Mouse (Mus musculus) B cell, adult 2 months (primary cell): ENCODE data around the gene Mapre3.
"Not testable (repeated sequence)": the region's sequence is repeated elsewhere in the genome, so short reads cannot be mapped to it uniquely, and the experiment has no call there.

Experiments
- DNase-seq, 2 experiments: peaks; one replicate each; pipeline ENCODE4 v3.0.0; 2022

Gene Mapre3

DNA sequence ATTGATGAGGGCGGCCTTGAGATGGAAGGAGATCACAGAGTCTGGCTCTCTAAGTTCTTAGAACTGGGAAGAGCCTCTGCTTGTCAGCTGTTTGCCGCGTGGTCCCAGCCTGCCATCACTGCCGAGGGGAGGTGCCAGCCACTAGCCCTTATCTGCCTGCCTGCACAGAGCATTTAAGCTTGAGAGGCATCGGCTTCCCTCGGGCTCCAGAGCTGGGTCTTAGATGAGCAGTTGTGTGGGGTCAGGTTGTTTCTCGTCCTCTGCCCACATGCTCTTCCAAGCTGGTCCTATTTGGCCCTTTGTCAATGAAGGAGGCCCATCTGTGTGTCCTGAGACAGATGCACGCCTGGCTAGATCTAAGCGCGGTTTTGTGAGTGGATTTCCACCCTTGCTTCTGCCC lies 10.7 kb downstream of the Mapre3 start:
- DNase-seq: no peak

DNA sequence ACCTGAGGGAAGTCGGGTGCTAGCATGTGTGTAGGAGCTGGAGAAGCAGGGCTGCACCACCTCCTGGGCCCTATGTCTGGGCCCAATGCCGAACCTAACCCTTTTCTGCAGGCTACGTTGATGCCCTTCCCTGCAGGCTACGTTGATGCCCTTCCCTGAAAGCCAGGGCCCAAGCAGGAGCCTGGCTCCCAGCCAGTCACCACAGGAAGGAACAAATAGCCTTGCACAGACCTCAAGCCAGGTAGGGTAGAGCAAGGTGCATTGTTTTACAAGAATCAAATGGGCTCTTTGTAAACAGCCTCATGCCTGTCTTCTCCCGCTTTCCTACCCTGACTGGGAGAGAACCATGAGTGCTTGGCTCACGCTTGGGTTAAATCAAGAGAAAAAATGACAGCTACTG lies 11.4 kb downstream of the Mapre3 start:
- DNase-seq: no peak

DNA sequence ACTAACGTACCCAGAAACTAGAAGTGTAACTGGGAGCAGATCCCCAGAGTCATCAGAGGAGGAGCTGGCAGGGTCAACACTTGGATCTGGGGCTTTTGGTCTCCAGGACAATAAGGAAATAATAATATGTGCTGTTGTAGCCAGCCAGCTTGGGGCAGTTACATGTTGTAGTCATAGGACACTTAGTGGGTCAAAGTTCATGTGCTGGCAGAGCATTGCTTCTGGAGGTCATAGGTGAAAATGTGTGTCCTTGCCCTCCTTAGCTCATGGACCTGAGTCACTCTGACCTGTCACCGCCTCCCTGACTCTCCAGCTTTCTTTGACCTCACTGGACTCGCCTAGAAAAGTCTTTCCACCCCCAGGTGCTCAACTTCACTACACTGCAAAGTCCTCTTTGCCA lies 19.0 kb downstream of the Mapre3 start:
- DNase-seq: no peak

DNA sequence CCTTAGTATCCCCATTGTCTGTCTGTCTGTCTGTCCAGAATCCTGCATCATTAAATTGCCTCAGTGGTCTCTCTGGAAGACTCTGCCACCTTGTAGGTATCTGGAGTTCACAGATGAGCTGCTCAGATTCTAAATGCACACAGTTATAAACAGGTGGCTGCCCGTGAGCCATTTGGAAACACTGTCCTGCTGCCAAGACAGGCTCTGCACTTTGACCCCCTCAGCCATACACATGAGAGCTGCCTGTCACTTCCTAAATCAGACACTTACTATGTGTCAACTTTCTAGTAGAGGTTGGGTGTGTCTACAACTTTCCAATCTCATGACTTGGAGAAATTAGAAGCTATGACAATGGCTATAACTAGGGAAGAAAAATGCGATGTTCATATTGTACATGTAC lies 25.3 kb downstream of the Mapre3 start:
- DNase-seq: no peak

DNA sequence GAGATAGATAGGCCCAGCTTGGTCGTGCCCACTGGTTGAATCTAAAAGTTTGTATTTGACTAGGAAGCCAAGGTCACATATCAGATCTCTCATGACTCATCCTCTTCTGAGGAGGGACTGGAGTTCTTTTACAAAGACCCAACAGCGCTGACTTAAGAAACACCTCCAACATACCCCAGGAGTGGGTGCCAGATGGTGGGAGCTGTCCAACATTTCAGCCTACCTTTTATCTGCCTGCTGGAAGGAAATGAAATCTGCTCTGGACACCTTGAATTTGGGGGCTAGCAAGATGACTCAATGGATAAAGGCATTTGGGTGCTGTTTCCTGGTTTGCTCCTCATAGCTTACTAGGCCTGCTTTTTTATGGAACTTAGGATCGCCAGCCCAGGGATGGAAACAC lies 27.5 kb downstream of the Mapre3 start:
- DNase-seq: no peak

DNA sequence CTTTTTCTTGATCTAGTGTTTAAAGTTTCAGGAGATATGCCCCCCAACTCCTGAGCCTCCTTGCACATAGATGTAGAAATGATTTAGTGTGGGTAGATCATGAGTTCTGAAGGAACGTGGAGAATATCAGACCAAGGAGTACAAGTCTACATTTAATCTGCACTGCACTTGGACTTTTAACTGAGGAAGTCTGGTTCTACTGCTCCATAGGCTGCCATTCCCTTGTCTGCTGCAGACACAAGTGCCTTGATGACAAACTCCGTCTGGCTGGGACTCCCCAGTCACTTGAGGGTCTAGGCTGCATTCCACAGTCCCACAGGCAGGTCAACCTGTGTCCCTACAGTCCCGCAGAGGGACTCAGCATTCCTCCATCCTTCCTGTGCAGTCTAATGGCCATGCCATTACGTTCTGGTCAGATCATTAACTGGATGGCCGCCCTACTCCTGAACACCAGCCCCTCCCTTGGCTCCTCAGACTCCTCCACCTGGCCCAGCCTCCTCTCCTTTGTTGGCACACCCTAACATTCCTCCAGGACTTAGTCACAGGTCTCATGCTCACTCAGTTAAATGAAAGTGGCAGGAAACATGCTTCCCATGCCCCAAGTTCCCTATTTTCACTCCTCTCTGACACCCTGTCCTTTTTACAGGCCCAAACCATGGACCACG lies 35.6 kb downstream of the Mapre3 start:
- no peak for DNase-seq

DNA sequence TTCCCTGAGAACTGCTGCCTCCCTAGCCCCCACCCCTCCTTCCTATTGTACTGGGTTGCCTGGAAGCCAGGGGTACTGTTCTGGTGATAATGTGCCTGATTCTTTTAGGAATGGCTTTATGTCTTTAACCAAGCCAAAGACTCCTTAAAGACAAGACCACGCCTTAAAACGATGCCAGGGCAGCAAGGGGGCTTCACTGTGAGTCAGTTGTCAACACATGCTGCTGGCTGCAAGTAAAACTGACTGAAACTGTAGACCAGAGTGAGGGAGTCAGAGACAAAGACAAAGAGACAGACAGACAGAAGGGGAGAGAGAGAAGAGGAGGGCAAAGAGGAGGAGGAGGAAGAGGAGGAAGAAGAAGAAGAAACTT lies 36.1 kb downstream of the Mapre3 start:
- DNase-seq: no peak

DNA sequence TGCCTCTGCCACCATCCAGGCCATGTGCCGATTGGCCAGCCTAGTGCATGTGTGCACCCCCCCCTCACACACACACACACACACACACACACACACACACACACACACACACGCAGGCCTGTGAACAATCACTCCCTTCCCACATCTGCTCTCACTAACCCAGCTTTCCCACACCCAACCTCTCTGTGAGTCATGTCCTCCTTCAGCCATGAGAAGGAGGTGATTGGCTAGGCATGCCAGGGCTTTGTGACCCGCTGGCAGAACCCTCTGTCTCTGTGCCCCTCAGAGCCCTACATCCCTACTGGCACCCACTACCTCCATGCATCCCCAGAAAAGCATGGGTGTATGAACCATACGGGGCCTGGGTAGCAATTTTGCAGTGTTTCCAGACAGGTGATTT lies 39.1 kb downstream of the Mapre3 start:
- DNase-seq: no peak

DNA sequence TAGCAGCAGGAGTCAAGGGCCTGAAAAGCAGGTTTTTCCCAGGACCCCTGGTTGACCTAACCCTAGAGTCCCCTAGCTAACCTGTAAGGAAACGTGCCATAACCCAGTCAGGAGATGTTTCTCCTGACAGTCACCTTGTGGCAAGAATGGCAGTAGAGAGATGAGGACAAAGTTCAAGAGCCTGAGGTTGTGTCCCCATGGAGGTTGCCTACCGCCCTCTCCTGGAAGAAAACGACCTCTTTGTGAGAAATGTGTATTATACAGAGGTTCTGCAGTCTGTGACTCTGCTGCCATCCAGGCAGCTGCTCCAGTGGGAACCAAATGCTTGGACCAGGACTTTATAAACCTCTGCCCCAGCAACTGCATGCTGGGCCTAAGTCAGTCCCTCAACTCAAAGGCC lies 41.2 kb downstream of the Mapre3 start:
- DNase-seq: no peak

DNA sequence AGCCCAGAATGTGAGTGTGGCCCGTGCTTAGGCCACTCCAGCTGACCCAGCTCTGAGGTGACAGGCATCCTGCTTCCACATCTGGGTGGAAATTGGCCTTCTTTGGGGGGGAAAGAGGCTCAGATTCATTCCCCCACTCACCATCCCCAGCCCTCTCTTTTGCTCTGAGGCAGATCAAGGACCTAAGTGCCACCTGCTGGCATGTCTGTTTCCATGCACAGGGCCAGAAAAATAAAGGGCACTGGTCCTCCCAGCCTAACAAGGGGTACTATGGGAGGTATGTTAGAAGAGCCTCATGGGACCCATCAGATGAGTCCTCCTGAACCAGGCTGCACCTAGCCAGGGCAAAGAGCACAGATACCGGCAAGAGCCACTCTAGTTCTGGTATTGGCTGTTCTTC lies 41.7 kb downstream of the Mapre3 start:
- DNase-seq: no peak

DNA sequence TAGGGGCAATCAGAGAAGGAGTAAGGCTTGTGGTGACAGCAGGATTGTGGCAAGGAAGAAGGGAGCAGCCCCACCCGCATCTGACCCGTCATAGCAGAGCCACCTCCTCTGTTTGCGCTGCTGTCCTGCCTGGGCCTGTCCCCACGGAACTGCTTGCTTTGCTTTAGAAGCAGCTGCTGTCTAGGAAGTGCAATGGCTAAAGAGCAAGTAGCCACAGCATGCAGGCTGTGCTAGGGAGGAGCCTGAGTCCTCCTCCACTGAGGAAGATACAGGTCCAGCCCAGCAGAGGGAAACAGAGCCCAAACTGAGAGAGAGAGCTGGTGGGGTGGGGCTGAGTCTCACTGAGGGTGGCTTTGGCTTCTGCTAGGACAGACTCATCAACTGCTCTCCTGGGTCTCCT lies 49.4 kb downstream of the Mapre3 start:
- DNase-seq: peak; percentile 15 to 19

DNA sequence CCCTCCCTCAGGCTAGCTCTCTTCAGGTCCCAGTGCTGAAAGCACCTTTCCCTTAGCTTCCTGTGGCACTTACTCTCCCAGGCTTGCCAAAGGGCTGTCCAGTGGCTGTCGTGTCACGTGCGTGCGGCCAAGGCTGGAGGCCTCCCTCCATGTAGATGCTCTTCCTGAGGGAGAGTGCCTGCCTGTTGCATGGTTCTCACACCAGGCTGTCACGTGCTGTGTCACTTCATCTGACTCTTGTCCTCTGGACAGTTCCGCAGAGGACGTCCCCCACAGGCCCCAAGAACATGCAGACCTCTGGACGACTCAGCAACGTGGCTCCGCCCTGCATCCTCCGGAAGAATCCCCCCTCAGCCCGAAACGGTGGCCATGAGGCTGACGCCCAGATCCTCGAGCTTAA lies 49.9 kb downstream of the Mapre3 start:
- DNase-seq: no peak

DNA sequence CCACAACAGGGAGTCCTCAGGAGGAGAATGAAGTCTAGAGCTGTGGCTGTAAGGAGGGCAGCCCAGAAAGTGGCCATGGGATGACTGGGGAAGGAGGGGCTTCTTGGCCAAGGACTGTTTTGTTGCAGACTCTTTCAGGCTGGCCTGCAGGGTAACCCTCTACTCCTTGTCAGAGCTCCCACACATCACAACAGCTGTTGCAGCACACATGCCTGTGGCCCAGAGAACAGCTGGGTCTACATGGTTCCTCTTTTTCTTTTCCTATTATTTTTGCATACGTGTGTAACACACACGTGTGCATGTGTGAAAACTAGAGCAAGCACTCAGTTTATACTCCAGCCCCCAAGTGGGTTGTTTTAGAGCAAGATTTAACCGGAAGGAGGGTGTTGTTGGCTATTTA lies 52.4 kb downstream of the Mapre3 start:
- DNase-seq: peak; percentile 42 to 51

DNA sequence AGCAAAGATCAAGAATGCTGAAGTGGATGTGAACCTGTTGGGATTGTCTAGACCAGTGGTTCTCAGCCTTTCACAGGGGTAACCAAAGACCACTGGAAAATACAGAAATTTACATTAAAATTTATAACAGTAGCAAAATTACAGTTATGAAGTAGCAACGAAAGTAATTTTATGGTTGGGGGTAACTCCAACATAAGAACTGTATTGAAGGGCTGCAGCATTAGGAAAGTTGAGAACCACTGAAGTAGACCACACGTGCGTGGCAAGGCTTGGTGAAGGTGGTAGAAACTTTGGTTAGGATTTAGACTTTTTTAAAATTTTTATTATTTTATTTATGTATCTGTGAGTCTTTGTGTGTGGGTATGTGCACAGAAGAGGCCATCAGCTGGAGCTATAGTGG lies 53.3 kb downstream of the Mapre3 start, which contains the start of gene Tmem214:
Tmem214 (plus strand) TSS at position 301 of the 400 bp plus-strand sequence.
- no peak for DNase-seq

DNA sequence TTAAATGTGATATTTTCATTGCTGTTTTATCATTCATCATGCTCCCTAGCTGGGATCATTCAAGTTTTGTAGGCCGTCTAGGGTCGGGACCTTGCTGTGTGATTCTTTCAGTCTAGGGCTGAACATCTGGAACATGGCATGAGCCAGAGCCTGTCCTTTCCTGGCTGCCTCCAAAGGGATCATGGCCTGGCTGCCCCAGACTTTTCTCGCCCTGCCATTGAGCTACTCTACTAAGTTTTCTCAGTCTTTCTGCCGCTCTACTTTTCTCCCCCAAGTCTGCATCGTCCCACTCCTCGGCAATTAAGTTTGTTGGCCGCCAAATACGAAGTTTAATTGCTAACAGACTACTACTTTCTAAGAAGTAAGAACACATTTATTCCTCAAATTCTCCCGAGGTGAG lies 54.5 kb downstream of the Mapre3 start:
- DNase-seq: peak in 1 of 2 experiments; percentile 16

DNA sequence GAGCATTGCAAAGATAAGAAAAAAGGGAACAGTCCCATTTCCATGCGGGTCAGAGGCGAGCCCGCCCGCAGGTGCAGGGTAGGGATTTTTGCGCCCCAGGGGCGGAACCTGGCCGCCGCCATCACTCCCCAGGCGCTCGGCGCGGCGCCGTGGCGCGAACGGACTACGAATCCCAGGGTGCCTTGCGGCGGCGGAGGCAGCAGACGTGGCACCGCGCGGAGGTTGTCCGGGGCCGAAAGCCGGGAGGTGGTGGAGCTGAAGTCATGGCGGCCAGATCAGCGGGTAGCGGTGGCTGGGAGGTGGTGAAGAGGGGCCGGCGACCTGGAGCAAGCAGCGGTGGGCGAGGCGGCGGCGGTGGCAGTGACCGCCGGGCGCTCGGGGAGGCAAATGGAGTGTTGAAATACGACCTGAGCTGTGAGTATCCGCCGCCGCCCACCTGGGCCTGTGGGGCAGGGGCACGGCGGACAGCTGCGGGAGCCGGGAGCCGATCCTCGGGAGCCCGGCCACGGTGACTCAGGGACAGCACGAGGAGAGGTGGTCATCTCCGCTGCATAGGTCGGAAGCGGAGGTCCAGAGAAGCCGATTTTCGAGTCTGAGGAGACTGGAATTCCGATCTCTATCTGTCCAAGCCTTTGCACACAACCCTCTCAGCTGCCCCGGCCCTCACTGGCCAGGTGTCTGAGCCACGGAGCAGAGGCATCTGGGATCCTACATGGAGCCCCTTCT lies 55.1 kb downstream of the Mapre3 start:
- DNase-seq: peak; percentile 95

DNA sequence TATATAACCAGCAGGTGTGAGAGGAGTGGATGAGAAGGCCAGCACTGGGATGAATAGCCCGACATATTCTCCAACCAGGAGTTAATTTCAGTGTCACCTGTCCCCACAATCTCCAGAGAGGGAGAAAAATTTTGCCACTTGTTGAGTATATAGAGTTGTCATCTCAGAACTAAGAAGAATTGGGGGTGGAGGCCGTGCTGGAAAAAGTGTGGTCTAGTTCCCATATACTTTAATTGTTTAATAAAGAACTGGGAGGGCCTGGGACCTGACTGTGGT lies 55.6 kb downstream of the Mapre3 start:
- no peak for DNase-seq

DNA sequence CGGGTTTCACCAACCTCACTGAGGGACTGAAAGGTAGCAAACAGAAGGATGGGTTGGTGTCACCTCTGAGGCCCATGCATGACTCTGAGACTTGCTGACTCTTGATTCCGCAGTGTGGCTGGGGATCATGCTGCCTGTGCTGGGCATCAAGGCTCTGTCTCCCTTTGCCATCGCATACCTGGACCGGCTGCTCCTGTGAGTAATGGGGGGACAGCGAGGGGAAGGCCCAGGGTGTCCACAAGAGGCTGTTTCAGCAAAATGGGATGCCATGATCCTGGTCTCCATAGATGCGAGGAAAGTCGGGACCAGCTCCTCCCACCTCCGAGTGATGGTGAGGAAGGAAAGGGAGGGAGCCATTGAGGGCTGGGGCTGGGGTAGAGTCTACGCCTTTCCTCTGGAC lies 58.1 kb downstream of the Mapre3 start:
- no peak for DNase-seq

DNA sequence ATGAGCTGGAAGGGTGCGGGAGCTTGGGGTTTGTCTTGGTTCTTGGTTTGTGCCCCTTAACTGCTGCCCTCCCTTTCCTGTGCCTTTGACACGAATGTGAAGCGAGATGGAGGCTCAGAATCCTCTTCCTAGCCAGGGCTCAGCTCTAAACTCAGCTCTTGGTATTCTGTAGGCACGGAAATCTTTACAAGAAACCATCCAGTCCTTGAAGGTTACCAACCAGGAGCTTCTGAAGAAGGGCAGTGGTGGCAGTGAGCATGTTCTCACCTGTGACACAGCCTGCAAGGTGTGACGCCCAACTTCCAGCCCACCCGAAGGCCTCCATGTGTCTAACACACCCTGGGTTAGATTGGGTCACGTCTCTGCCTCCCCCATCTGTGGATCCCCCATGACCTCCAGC lies 59.9 kb downstream of the Mapre3 start:
- no peak for DNase-seq

DNA sequence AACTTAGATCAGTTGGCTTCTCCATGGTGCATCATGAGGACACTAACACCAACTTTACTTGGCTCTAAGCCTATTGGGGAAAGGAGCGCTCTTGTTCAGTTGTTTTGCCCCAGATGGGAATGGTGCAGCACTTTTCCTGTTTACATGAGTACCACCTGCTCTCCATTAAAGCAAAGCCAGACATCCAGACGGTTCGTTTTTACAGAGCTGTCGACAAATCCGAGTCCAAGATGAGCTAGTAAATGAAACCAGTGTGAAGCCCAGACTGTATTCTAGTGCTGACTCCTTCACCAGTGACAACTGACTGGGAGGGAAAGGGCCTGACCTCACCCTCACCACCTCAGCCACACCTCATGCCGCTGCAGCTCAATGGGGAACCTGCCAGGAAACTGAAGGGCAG lies 64.2 kb downstream of the Mapre3 start:
- DNase-seq: no peak

DNA sequence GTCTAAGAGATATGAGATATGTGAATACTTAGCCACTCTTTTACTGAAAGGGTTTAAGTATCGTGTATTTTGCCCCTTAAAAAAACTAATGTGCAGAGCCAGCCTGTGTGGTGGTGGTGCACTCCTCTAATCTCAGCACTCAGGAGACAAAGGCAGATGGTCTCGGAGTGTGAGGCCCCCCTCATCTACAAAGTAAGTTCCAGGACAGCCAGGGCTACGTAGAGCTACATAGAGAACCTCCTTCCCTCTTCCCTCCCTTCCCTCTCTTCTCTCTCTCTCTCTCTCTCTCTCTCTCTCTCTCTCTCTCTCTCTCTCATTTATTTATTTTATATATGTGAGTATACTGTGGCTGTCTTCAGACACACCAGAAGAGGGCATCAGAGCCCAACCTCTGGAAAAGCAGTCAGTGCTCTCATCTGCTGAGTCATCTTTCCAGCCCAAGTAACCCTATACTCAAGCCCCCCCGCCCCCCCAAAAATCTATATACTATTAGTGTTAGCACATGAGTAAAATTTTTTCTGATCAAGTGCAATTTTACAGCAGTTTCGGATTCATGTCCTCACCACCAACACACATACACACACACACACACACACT lies 65.0 kb downstream of the Mapre3 start:
- no peak for DNase-seq

DNA sequence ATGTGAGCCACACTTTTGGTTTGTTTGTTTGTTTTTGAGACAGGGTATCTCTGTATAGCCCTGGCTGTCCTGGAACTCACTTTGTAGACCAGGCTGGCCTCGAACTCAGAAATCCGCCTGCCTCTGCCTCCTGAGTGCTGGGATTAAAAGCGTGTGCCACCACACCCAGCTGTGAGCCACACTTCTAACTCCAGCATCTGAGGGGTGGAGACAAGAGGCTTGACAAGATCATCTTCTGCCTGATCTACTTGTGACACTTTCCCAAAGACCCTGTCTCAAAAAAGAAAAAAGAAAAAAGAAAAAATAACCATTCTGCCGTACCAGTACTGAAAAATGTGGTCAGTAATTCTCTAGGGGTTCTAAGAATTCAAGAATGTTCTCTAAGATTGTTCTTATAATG lies 67.4 kb downstream of the Mapre3 start:
- not testable (repeated sequence) for DNase-seq

DNA sequence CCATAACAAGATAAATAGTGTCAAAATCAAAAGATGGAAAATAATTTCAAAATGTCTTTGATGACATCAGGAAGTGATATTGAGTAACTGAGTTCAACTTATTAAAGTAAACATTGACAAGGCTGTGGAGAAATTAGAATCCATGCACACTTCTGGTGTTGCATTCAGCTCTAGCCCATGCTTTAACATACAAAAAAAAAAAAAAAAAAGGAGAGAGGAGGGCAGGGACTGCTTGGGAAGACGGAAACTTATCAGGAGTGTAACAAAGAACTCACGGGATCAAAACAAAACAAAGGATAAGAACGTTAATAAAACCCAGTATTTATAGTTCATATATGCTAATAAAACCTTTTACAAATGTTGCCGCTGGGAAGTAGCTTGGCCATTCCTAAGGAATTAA lies 71.8 kb downstream of the Mapre3 start:
- no peak for DNase-seq

DNA sequence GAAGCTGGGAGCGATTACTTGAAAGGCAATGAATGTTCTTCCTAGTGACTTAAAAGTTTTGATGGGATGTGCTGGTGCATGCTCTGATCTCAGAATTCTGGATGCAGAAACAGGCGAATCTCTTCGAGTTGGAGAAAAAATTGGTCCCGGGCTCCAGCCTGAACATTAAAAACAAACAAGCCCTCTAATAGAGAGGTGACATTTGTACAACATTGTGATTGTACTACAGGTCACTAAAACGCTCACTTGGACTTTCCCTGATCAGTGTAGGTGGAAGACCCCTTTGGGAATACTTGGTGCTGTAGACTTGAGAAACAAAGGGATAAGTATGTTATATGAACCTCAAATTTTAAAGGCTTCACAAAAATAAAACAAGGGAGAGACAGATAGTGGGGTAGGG lies 72.3 kb downstream of the Mapre3 start:
- DNase-seq: no peak

DNA sequence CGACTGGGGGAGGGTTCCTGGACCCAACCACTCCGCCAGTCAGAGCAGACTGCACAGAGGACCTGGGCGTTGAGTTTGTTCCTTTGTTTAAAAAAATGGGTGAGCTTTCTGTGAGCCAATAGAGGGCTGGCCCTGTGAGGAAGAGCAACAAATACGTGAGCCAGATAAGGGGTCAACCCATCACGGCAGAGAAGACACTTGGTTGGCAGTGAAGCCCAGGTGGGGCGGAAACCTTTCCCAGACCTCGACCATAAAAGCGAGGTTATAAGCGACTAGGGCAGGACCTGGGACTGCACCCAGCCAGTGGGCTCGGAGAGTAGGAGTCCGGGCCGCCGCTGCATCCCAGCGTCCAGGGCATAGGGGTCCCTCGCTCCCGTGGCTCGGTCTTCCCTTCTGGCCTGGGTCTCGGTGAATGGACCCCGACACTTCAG lies 72.9 kb downstream of the Mapre3 start:
- peak; percentile 80 to 81 for DNase-seq
